Mouse (Mus musculus): ENCODE data around the gene Olfr747. TPM values are rescaled to one million over a fixed set of nuclear protein-coding genes. Genes with fewer than 3 reads are reported as not detected.
"Not testable (repeated sequence)": the region's sequence is repeated elsewhere in the genome, so short reads cannot be mapped to it uniquely, and the experiment has no call there.

Olfr747 gene
- total RNA-seq (2012; rRNA removed) (not detected in 2 replicates), polyA plus RNA-seq (2012; ENCODE audit: insufficient read depth in 1 of 2, insufficient read length in 2 of 2, low read depth in 1 of 2, low replicate concordance in 2 of 2, missing spikeins in 1 of 2) (not detected)

DNA sequence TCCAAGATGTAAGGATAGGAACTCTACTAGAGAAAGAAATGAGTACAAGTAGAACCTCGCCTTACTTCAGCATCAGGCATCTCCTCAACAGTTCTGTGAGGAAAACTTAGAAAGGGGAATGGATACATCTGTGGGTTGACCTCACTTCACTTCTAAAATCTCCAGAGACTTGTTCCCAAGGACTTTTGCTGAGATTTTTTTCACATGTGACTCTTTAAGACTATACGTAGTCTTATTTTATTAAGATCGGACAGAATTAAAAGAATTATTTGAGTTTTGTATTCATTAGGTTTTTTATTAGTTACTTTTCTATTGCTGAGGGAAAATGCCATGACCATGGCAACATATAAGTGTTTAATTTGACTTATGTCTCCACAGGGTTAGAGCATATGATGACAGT lies at the start of gene Olfr747:
Gene Olfr747, minus strand, starts transcription at position 101 of the 400 bp plus-strand sequence.
- DNase-seq (ENCODE audit: low read depth, low spot score), result no peak
- no peak within 1 kb of the TSS for H3K9ac ChIP-seq (ENCODE audit: control insufficient read depth, low read depth, low read length, poor library complexity, severe bottlenecking)
- no peaks in the 10 kb centered on the region for H3K9me3 ChIP-seq (replicated peaks; ENCODE audit: insufficient read depth, low read length)
- no peaks in the 10 kb centered on the region for H3K36me3 ChIP-seq (ENCODE audit: control insufficient read depth in 1 of 2, insufficient read depth in 2 of 2, low read length in 2 of 2)
- no peak for TF ChIP-seq MYC (IDR thresholded peaks at IDR 0.05; ENCODE audit: low read depth, low read length)
- no peaks in the 10 kb centered on the region for H3K79me2 ChIP-seq (ENCODE audit: control insufficient read depth, insufficient read depth, low read length, poor library complexity)
- no peaks in the 10 kb centered on the region for H3K4me1 ChIP-seq (ENCODE audit: control insufficient read depth in 1 of 2, insufficient read depth in 2 of 2, low read length in 2 of 2)
- no peak within 1 kb of the TSS for H3K27ac ChIP-seq (ENCODE audit: control insufficient read depth, low read depth, low read length)
- H3K27me3 ChIP-seq (ENCODE audit: control insufficient read depth in 1 of 2, insufficient read depth in 2 of 2, low read length in 2 of 2), result no peaks in the 10 kb centered on the region; a peak in 1 of 4 replicates
- H3K4me3 ChIP-seq (ENCODE audit: control insufficient read depth in 1 of 2, insufficient read depth in 1 of 2, low read depth in 2 of 2, low read length in 2 of 2), result no peak within 1 kb of the TSS

- H3K4me1 ChIP-seq (ENCODE audit: control insufficient read depth in 1 of 2, insufficient read depth in 2 of 2, low read length in 2 of 2), result no peaks in the 10 kb centered on the region
- no peaks in the 10 kb centered on the region for H3K79me2 ChIP-seq (ENCODE audit: control insufficient read depth, insufficient read depth, low read length, poor library complexity)
- no peak overlapping the region for H3K9ac ChIP-seq (ENCODE audit: control insufficient read depth, low read depth, low read length, poor library complexity, severe bottlenecking)
- H3K9me3 ChIP-seq (replicated peaks; ENCODE audit: insufficient read depth, low read length), result no peaks in the 10 kb centered on the region
- no peak overlapping the region for H3K27ac ChIP-seq (ENCODE audit: control insufficient read depth, low read depth, low read length)
- no peak for TF ChIP-seq HCFC1 (IDR thresholded peaks at IDR 0.05; ENCODE audit: low read depth, low read length)
- TF ChIP-seq CTCF (IDR thresholded peaks at IDR 0.05 in 2 of 3, conservative IDR thresholded peaks at IDR 0.05 in 1 of 3; ENCODE audit: control insufficient read depth in 1 of 3, insufficient read depth in 1 of 3, low read depth in 2 of 3, low read length in 3 of 3, poor library complexity in 1 of 3, severe bottlenecking in 1 of 3), result no peak
- no peak for TF ChIP-seq E2F4 (IDR thresholded peaks at IDR 0.05; ENCODE audit: borderline replicate concordance, low read depth, low read length)
- no peaks in the 10 kb centered on the region for H3K36me3 ChIP-seq (ENCODE audit: control insufficient read depth in 1 of 2, insufficient read depth in 2 of 2, low read length in 2 of 2)
- no peak overlapping the region for H3K4me3 ChIP-seq (ENCODE audit: control insufficient read depth in 1 of 2, insufficient read depth in 1 of 2, low read depth in 2 of 2, low read length in 2 of 2)
- DNase-seq (ENCODE audit: low read depth, low spot score), result no peak
- H3K27me3 ChIP-seq (ENCODE audit: control insufficient read depth in 1 of 2, insufficient read depth in 2 of 2, low read length in 2 of 2), result no peaks in the 10 kb centered on the region
Observed at GRCm38 (mm10) chr14:50741584-50741983, 48.6 kb upstream of the Olfr747 start.

DNA sequence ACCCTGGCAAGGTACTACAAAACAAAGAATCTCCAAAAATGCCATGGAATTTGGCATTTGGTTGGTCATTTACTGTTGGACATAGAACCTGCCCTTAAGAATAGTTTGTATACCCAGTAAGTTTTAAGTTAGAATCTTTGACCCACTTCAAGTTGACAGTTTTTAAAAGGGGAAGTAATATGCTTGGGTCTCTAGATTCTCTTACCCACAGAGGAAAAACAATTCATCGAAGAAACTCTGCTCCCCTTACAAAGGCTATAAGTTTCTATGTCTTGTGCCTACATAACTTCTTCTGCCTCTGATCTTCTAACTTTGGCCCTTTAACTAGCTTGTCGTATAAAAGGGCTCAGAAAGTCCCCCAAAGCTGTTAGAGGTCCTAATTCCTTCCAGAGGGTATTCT lies 47.3 kb upstream of the Olfr747 start:
- Histone ChIP-seq H3K27me3 (ENCODE audit: control insufficient read depth in 1 of 2, insufficient read depth in 2 of 2, low read length in 2 of 2) (no peaks in the 10 kb centered on the region), H3K36me3 (ENCODE audit: control insufficient read depth in 1 of 2, insufficient read depth in 2 of 2, low read length in 2 of 2) (no peaks in the 10 kb centered on the region), H3K9me3 (replicated peaks; ENCODE audit: insufficient read depth, low read length) (no peaks in the 10 kb centered on the region), H3K79me2 (ENCODE audit: control insufficient read depth, insufficient read depth, low read length, poor library complexity) (no peaks in the 10 kb centered on the region), H3K27ac (ENCODE audit: control insufficient read depth, low read depth, low read length) (no peak overlapping the region), H3K9ac (ENCODE audit: control insufficient read depth, low read depth, low read length, poor library complexity, severe bottlenecking) (no peak overlapping the region), H3K4me3 (ENCODE audit: control insufficient read depth in 1 of 2, insufficient read depth in 1 of 2, low read depth in 2 of 2, low read length in 2 of 2) (no peak overlapping the region), H3K4me1 (ENCODE audit: control insufficient read depth in 1 of 2, insufficient read depth in 2 of 2, low read length in 2 of 2) (no peaks in the 10 kb centered on the region)
- no peak for DNase-seq (ENCODE audit: low read depth, low spot score)
- TF ChIP-seq RAD21 (IDR thresholded peaks at IDR 0.05; ENCODE audit: low read depth, low read length) (no peak), ELF1 (IDR thresholded peaks at IDR 0.05; ENCODE audit: low read depth, low read length) (no peak), NRF1 (IDR thresholded peaks at IDR 0.05; ENCODE audit: insufficient read depth, low read depth, low read length, poor library complexity, severe bottlenecking) (no peak)

- not testable (repeated sequence) for H3K27ac ChIP-seq (ENCODE audit: control insufficient read depth, low read depth, low read length); H3K9me3 ChIP-seq (replicated peaks; ENCODE audit: insufficient read depth, low read length); H3K27me3 ChIP-seq (ENCODE audit: control insufficient read depth in 1 of 2, insufficient read depth in 2 of 2, low read length in 2 of 2); DNase-seq (ENCODE audit: low read depth, low spot score); H3K4me3 ChIP-seq (ENCODE audit: control insufficient read depth in 1 of 2, insufficient read depth in 1 of 2, low read depth in 2 of 2, low read length in 2 of 2); H3K79me2 ChIP-seq (ENCODE audit: control insufficient read depth, insufficient read depth, low read length, poor library complexity); H3K4me1 ChIP-seq (ENCODE audit: control insufficient read depth in 1 of 2, insufficient read depth in 2 of 2, low read length in 2 of 2); H3K9ac ChIP-seq (ENCODE audit: control insufficient read depth, low read depth, low read length, poor library complexity, severe bottlenecking); H3K36me3 ChIP-seq (ENCODE audit: control insufficient read depth in 1 of 2, insufficient read depth in 2 of 2, low read length in 2 of 2)
Observed at GRCm38 (mm10) chr14:50722371-50722770, 29.4 kb upstream of the Olfr747 start.

DNA sequence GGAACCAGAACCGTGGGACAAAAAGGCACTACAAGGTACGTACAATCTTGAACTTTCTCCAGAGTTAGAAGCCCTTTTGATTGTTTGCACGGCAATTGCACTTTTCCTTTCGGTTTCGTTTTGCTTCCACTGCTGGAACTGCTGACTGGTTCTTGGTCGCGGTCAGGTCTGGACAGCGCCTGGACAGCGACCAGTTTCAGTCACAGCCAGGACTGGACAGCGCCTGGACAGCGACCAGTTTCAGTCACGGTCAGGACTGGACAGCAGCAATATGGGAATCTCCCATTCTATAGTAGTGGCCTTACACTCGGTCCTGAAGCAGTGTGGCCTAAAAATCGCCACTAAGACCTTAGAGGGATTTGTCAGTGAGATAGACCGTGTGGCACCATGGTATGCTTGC lies 26.9 kb upstream of the Olfr747 start:
- not testable (repeated sequence) for H3K27ac ChIP-seq (ENCODE audit: control insufficient read depth, low read depth, low read length); H3K36me3 ChIP-seq (ENCODE audit: control insufficient read depth in 1 of 2, insufficient read depth in 2 of 2, low read length in 2 of 2); H3K4me3 ChIP-seq (ENCODE audit: control insufficient read depth in 1 of 2, insufficient read depth in 1 of 2, low read depth in 2 of 2, low read length in 2 of 2); H3K4me1 ChIP-seq (ENCODE audit: control insufficient read depth in 1 of 2, insufficient read depth in 2 of 2, low read length in 2 of 2); H3K79me2 ChIP-seq (ENCODE audit: control insufficient read depth, insufficient read depth, low read length, poor library complexity); H3K9ac ChIP-seq (ENCODE audit: control insufficient read depth, low read depth, low read length, poor library complexity, severe bottlenecking); H3K9me3 ChIP-seq (replicated peaks; ENCODE audit: insufficient read depth, low read length); H3K27me3 ChIP-seq (ENCODE audit: control insufficient read depth in 1 of 2, insufficient read depth in 2 of 2, low read length in 2 of 2); DNase-seq (ENCODE audit: low read depth, low spot score)
